Mouse (Mus musculus) cerebellum, postnatal 10 days (tissue): ENCODE data around the gene Ubl4a.
"Not testable (repeated sequence)": the region's sequence is repeated elsewhere in the genome, so short reads cannot be mapped to it uniquely, and the experiment has no call there.

Source experiments
- DNase-seq, 2 experiments: peaks; one replicate each; pipeline ENCODE4 v3.0.0; 2021; ENCODE audit warnings: mixed read lengths in 2 of 2

The Ubl4a gene

DNA sequence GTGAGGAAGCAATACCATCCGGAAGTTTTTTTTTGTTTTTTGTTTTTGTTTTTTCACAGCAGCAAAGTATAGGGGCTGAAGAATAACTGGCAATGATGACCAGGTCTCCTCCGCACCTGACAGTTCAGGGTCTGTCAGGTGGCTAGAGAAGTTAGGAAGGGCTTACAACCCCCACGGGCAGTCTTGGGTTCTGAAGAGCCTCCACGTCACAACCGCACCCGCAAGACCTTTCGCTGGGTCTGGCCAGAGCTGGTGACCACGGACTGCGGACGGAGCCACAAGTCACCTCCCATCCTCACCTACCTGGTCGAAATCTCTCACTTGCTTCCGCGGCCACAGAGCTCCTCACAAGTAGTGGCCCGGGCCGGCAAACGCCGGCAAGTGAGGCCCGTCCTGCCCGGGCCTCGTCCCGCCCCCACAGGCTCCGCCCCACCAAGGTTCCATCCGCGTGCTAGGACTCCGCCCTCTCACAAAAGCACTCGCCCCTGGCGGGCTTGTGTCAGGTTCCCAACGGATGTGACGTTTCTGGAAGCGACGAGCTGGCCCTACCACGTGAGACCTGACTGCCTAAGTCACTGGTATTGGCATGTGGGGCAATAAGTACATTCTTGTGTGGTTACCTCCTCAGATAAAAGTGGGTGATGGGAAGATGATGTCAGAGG, at the start of gene Ubl4a, which contains the start of gene Slc10a3:
Ubl4a (minus strand) TSS at position 331 of the 662 bp plus-strand sequence.
Slc10a3 (minus strand) TSS at position 462 of the 662 bp plus-strand sequence.
- DNase-seq: peak; percentile 82 to 89

- DNase-seq: peak; percentile 82 to 83
Measured at GRCm38 (mm10) chrX:74413377-74413776, 40.4 kb upstream of the Ubl4a start.

DNA sequence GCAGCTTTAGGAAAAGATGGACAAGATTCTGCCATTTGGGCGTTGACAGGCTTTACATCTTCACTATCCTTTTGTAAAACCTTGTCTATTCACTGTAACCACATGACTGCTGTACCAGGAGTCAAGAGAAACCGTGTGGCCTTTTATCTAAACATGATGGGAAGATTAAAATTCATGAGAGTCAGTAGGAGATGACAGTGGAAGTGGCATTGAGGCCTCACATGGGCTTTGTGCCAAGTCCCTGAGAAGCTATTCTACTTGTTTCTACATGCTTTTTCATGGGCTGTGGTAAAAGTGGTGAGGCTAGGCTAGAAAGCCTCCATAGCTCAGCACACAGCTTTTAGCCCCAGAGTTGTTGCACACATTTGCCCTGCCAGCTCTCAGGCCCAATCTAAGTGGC, 35.3 kb upstream of the Ubl4a start:
- no peak for DNase-seq

DNA sequence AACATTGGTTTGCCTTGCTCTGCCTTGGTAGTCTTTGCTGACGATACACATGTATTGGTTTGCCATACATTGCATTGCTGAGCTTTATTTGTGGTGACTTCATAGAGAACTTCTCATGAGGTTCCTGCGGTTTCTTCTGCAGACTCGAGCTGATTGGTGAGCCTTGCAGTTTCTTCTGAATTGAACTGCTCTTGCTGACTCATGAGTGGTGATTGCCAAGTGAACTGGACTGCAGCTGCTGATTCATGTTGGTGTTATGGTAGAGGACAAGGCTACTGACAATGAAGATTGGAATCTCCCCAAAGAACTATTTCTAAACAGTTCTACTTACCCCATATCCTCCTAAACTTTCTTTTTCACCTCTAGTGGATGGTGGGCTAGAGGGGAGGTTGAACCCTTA, 27.1 kb upstream of the Ubl4a start:
- no peak for DNase-seq

DNA sequence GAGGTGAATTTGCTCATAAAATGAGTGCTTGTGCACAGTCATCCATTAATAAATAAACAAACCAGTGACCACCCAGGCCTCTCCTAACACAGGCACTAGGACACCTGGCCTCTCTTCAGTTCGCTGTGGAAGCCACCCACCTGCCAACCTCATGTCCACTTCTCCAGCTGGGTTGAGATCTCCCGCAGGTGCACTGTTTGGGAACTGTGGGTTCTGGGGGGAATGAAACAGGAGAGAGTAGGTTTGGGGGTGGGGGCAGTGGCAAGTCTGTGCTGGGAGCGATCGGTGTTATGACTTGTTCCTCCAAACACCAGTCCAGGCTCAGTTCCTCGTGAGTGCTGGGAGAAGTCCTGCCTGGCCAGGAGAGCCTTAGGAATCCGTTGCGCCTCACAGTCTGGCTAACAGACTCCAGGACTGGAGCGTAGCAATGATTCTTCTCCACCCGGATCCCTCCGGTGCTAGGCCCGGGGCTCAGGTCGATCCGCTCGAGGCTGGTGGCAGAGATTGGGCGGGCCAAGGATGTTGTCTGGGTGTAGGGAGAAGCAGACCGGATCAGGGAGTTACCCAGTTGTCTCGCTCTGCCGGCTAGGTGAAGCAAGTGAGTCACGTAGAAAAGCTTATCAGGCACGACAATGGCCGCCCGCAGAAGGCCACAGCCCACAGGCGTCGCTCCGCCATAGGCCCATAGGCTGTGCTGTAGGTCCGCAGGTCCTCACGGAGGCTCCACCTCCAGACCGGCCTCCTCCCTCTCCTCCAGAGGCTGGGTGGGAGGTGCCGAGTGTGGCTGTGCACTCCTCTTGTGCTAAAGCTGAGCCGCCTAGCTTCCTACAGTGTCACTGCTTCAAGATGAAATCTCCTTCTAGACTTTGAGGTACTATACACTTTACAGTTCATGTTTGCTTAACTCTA, 19.8 kb upstream of the Ubl4a start, which contains the start of the genes Fam3a and Ikbkg:
Fam3a (minus strand) TSS at position 738 of the 909 bp plus-strand sequence.
Ikbkg (plus strand) TSS at position 756 of the 909 bp plus-strand sequence.
- peak; percentile 83 to 88 for DNase-seq

GRCm38 (mm10) chrX:74388153-74388552, 15.1 kb upstream of the Ubl4a start:
- DNase-seq: no peak

GRCm38 (mm10) chrX:74384451-74384850, 11.4 kb upstream of the Ubl4a start:
- no peak for DNase-seq

- peak; percentile 81 to 85 for DNase-seq
Measured at GRCm38 (mm10) chrX:74368209-74368909, 4.7 kb downstream of the Ubl4a start.

DNA sequence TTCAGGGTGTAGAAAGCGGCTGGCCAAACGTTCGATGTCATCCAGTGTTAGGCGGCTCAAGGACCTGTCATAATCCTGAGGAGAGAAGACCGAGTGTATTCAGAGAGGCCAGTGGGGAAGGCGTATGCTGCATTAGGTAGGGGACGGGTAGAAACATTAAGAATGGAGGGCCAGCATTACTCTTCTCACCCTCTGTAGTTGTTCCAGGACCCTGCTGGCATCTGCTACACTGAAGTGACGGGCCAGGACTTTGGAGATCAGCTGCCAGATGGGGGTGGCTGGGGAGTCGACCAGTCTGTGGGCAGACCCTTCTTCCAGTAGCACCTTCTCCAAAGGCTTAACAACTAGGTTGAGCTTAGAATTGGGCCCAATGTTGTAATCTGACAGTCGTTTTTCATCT, 5.5 kb downstream of the Ubl4a start:
- peak; percentile 23 to 34 for DNase-seq

- DNase-seq: no peak
Measured at GRCm38 (mm10) chrX:74359171-74359570, 13.8 kb downstream of the Ubl4a start.

GRCm38 (mm10) chrX:74357069-74357468, 15.9 kb downstream of the Ubl4a start:
- not testable (repeated sequence) for DNase-seq

DNA sequence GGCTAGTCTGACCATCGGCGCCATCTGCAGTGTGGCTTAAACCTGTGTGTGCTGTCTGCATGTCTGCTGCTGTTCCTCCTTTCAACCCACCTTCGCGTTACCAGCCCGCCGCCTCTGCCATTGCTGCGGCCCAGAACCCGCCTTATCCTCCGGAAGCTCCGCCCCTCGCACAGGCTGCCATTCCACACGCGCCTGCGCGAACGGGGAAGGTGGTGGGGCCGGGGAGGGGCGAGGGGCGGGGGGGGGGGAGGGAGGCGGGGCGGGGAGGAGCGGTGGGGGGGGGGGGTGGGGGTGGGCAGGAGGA, 19.6 kb downstream of the Ubl4a start, which contains the start of gene Lage3:
Lage3 (minus strand) TSS at position 152 of the 304 bp plus-strand sequence.
- DNase-seq: peak; percentile 86 to 92

GRCm38 (mm10) chrX:74352645-74353466, 20.2 kb downstream of the Ubl4a start:
- no peak for DNase-seq

DNA sequence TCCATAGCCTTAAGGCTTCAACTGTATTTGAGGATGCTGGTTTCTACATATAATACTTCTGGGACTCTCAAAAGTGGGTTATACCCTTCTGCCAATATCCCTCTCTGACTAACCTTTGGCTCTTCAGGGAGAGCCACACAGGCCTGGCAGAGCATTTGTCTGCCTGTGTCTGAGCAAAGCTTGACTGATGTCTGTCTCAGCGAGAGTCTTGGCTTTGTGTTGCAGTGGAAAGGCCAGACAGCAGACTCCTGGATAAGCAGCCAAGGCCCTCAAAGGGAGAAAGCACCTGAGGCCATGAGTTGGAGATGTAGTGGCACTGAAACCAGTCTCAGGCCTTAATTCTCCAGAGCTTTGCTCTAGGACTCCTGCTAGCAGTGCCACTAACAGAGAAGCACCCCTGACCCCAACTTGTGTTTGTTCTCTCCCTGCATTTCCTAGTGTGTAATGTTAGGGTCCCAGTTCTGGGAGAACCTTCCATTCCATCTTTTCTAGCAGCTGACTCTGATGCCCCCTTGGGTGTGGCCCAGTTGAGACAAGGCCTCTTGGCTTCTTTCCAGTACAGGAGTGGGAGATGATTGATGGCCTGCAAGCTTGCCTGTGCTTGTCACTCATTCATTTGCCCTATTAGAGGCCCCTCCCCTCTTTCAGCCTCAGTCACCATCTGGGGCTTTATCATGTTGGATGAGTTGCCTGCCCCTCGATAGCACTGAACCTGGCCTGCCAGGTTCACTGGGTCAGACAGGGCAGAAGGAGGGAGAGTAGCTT, 42.7 kb downstream of the Ubl4a start:
- peak; percentile 47 to 73 for DNase-seq

- peak; percentile 28 to 30 for DNase-seq
Measured at GRCm38 (mm10) chrX:74329215-74329671, 43.8 kb downstream of the Ubl4a start.

DNA sequence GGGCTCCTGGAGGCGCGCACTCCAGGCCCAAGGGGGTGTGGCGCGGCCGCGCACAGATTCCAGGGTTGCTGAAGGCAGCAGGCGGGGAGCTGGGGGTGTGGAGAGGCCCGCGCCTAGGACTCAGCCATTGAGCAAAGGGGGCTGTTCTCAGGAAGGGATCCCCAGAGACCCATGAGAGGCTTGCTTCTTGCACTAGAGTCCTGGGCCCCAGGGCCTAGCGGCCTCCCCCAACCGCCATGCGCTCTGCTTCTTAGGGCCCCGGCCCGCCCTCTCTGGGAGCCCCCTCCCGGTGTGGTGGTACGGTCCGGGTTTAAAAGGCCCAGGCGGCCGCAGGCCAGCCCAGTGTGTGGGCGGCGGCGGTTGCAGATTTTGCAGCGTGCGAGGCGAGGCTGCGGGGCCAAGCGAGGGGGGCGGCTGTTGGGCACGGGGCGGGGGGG, 44.3 kb downstream of the Ubl4a start, which contains the start of gene Plxna3:
Plxna3 (plus strand) TSS at position 342 of the 437 bp plus-strand sequence.
- DNase-seq: peak; percentile 79 to 85
